Mouse (Mus musculus) heart, postnatal 14 days (tissue): ENCODE results near the gene E130116L18Rik. TPM values are rescaled to one million over a fixed set of nuclear protein-coding genes. Genes with fewer than 3 reads are reported as not detected.
"Not testable (repeated sequence)": the region's sequence is repeated elsewhere in the genome, so short reads cannot be mapped to it uniquely, and the experiment has no call there.

Experiments used
- DNase-seq, 2 experiments: peaks; one replicate each; pipeline ENCODE4 v3.0.0; 2021 to 2022
- intact Hi-C: fragments of 180-260 bp; cut with DNase I; formaldehyde crosslinking; loops from one replicate; pipeline ENCODE4 v1.15.1; 2025
- total RNA-seq, 2 experiments: library from RNA; stranded (reverse); gene quantifications; 2 replicates each; pipeline ENCODE4 v1.2.3; 2021

E130116L18Rik gene
- total RNA-seq, 2 experiments from 2014 or later: not detected

GRCm38 (mm10) chr5:25184594-25184993, 38.4 kb downstream of the E130116L18Rik start:
- intact Hi-C loops: no loop called here
- no peak for DNase-seq

GRCm38 (mm10) chr5:25183595-25183994, 39.4 kb downstream of the E130116L18Rik start:
- DNase-seq: no peak
- intact Hi-C loops: no loop called here

GRCm38 (mm10) chr5:25181004-25181531, 41.9 kb downstream of the E130116L18Rik start, which contains the start of gene Galntl5:
Galntl5 (plus strand) TSS chr5:25181460.
- intact Hi-C loops: no loop called here
- DNase-seq: no peak

- intact Hi-C loops: no loop called here
- no peak for DNase-seq
Observed at GRCm38 (mm10) chr5:25179936-25180488, 42.9 kb downstream of the E130116L18Rik start.

- intact Hi-C loops: no loop called here
- DNase-seq: no peak
Observed at GRCm38 (mm10) chr5:25179284-25179683, 43.7 kb downstream of the E130116L18Rik start.

GRCm38 (mm10) chr5:25178543-25178942, 44.4 kb downstream of the E130116L18Rik start:
- intact Hi-C loops, DNase-seq: not testable (repeated sequence)

- intact Hi-C loops, DNase-seq: not testable (repeated sequence)
Observed at GRCm38 (mm10) chr5:25177937-25178336, 45.0 kb downstream of the E130116L18Rik start.

Other genes starting within 250 kb of the E130116L18Rik start
- 10 to 100 TPM; 41.9 to 43.5 TPM for gene Prkag2, start 122.5 kb downstream of the E130116L18Rik start, total RNA-seq
- gene Galntl5, start 41.7 kb downstream of the E130116L18Rik start, total RNA-seq: not detected
- 10 to 100 TPM; 24.5 TPM for gene Galnt11, start 1.2 kb downstream of the E130116L18Rik start, total RNA-seq